Mouse (Mus musculus) T-helper 17 cell (primary cell): ENCODE data around the gene Stk25.
"Not testable (repeated sequence)": the region's sequence is repeated elsewhere in the genome, so short reads cannot be mapped to it uniquely, and the experiment has no call there.

Experiments
- in situ Hi-C, 2 experiments: fragments of 300-600 bp; cut with MboI, MseI; formaldehyde crosslinking; loops; 1 replicate in 1 of 2; 2 replicates in 1 of 2; pipeline ENCODE4 v1.15.1; 2025; ENCODE audit warnings: high pct_unique_total_duplicates in 2 of 2

Stk25 gene

DNA sequence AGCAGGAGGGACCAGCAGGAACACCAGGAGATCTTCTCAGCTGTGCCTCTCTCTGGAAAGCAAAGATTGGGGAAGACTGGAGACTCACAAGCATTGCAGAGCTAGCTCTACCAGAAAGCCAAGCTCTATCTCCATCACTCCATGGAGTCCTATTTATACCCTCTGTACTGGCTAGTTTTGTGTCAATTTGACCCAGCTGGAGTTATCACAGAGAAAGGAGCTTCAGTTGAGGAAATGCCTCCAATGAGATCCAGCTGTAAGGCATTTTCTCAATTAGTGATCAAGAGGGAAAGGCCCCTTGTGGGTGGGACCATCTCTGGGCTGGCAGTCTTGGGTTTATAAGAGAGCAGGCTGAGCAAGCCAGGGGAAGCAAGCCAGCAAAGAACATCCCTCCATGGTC is at the start of gene Stk25:
Gene Stk25, minus strand, starts transcription at position 101 of the 400 bp plus-strand sequence.
- in situ Hi-C loops = not testable (repeated sequence)

GRCm38 (mm10) chr1:93705389-93705788 is 46.9 kb upstream of the Stk25 start:
- in situ Hi-C loops = no loop called here

DNA sequence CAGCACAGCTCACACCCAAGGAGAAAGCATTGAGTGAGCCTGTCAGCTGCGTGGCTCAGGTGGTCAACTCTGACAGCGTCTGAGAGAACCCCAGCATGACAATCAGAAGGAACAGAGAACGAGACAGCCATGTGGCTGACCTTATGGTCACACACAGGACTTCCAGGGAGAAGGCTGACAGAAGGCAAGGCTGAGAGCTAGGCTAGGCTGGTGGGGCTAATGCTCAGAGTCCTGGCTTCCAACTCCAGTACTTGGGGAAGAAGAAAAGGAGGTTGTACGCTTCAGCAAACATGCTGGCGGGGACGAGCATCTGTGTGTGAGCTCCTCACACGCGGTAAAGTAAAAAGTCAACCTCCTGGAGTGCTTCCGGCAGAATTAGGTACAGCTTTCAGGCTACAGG is 45.9 kb upstream of the Stk25 start:
- in situ Hi-C loops = no loop called here

DNA sequence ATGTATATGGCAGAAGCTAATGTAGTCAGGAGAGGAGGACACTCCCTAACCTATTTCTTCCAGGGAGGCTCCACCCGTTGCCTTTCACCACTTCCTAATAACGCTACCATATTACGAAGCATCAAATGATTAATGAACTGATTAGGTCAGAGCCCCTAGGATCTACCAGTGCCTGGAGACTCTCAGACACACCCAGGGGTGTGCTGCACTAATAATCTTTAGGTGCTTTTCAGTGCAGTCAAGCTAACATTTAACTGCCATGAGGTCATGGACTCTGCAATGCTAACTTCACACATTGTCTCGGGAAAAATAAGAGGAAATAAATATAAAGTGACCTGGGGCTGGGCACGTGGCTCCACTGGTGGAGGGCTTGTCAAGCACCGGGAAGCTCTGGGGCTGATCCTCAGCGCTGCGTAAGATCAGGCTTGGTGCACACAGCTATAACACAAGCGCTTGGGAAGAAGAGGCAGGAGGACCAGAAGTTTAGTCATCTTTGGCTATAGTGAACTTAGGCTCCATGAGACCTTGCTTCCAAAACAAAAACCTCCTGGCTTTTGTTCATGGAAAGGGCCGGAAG is 45.1 kb upstream of the Stk25 start:
- in situ Hi-C loops = no loop called here

DNA sequence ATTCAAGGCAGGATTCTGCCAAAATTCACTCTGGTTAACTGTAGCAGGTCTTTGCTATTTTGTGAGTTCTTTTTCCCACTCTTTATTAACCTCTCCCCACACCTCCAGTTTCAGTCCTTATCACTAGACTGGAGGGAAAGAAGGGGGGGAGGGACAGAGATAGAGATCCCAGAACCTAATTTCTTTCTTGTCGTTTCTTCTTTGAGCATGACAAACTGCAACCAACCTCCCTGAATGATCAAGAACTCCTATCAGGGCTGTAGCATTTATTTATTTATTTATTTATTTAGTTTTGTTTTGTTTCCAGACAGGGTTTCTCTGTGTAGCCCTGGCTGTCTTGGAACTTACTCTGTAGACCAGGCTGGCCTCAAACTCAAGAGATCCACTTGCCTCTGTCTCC is 43.6 kb upstream of the Stk25 start:
- in situ Hi-C loops = no loop called here

- in situ Hi-C loops = no loop called here
These were observed 40.7 kb upstream of the Stk25 start for GRCm38 (mm10) chr1:93699159-93699558.

GRCm38 (mm10) chr1:93697317-93697716 is 38.9 kb upstream of the Stk25 start:
- in situ Hi-C loops = no loop called here

DNA sequence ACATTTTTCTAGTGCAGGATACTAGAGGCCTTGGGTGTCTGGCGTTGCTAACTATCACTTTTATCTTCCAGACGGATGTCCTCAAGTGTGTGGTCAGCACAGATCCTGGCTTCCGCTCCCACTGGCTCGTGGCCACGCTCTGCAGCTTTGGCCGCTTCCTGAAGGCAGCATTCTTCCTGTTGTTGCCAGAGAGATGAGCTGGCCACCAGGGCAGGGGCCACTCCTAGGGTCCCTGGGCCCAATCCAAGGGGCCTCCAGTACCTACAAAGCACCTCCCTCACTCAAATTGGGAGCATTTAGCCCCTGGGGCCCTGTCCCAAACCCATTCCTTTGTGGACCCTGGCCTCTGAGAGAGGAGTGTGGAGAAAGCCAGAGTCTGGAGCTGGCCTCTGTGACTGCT is 36.5 kb upstream of the Stk25 start:
- in situ Hi-C loops = no loop called here

DNA sequence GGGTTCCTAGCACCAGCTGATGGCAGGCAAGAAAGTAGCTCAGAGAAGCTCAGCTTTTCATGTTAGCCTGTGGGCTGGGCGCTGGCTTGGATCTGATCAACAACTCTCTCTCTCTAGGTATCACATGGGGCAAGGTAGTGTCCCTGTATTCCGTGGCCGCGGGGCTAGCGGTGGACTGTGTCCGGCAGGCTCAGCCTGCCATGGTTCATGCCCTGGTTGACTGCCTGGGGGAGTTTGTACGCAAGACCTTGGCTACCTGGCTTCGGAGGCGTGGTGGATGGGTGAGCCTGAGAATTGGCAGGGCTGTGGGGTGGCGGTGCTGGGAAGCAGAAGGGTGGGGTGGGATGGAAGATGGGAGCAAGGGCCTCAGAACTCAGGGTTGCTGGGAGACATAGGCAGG is 35.5 kb upstream of the Stk25 start:
- in situ Hi-C loops = no loop called here

DNA sequence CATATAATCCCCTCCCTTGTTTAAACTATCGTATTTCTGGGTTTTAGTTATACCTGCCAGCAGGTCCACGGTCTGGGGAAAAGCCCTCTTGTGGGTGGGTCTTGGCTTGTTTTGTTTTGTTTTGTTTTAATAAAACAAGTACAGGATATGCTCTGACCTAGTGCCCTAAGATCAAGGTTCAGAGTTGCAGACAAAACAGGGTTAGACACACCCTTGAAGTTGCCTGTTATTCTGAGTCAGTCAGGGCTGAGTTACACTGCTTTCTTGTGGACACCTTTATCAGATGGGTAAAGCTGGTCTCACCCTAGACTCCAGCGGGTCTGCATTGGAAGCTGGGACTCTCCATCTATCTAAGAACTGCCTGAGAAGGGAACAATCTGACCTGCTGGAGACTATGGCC is 35.0 kb upstream of the Stk25 start:
- in situ Hi-C loops = no loop called here

- in situ Hi-C loops = no loop called here
These were observed 34.3 kb upstream of the Stk25 start for GRCm38 (mm10) chr1:93692773-93693172.

DNA sequence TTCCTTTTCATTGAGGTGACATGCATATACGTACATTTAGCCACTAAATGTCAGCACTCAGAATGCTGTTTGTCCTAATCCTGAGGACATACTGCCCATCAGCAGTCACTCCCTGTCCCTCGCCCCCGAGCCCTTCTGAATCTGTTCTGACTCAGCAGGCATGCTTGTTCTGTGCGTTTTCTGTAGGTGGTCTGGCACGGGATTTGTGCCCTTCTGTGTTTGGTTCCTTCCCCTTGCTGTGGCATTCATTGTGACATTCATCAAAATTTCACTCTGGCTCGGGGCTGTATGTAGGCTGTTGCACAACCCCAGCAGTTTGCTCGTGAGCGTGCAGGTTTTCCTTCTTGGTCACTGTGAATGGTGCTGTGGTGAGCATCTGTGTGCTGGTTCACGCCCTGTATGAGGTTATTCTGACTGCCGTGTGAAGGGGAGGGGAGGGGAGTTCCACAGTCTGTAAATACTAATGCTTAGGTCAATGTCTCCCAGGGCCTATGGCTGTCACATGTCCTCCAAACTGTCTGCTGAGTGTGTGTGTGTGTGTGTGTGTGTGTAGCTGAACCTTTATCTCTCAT is 33.4 kb upstream of the Stk25 start:
- in situ Hi-C loops = no loop called here

- in situ Hi-C loops = no loop called here
These were observed 32.6 kb upstream of the Stk25 start for GRCm38 (mm10) chr1:93691106-93691505.

DNA sequence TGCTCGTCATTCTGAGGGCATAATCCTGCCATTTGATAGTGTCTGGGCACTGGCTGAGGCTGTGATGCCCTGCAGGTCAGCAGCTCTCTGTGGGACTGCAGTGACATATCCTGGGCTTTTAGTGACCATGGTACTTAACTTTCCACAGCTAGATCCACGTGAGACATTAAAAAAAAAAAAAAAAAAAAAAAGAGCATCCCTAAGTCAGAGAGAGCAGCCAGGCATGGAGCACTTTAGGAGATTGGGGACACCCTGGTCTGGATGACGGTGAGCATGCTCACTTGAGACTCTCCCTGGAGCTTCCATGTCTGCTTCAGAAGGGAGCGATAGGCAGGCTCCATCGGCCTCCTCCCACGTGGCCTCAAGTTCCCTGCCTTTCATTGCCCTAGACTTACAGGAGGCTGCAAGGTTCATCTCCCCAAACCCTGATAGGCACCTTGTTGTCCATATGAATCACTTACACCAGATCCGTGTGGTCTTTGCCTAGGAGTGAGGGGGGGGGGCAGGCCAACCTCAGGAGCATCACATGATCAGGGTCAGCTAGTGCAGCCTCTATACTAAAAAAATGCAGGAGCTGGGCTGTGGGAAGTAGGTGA is 31.5 kb upstream of the Stk25 start:
- in situ Hi-C loops = no loop called here

DNA sequence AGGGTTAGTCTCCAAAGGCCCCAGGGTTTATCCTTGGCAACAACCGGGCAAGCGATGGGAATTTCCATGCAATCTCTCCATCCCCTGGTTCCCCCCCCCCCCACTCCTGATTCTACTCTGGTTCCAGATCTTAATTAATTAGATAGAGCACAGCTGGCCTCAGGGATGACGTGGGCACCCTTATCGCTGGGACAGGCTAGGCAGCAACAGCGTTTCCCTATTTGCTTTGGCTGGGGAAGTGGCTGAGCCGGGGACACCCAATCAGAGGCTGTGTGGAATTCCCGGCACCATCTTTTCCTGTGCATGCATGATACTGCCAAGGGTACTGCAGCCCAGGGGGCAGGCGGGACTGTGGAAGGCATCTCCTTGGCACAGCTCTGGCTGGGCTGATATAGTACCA is 29.7 kb upstream of the Stk25 start:
- in situ Hi-C loops = no loop called here

DNA sequence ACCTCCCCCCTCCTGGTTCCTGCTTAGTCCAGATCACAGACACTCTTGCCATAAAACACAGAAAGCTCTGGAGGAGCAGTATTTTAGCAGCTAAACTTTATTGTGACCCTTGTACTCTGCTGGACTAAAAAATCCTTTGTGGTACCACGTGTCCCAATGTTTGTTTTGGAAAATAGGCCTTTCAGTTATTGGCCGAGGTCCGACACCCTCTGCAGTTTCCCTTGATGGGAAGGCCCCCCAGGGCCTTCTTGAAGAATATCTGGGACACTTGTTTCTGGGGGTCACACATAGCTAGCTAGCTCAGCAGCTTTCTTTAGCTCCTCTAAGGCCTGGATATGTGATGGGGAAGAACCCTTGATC is 28.5 kb upstream of the Stk25 start:
- in situ Hi-C loops = no loop called here

DNA sequence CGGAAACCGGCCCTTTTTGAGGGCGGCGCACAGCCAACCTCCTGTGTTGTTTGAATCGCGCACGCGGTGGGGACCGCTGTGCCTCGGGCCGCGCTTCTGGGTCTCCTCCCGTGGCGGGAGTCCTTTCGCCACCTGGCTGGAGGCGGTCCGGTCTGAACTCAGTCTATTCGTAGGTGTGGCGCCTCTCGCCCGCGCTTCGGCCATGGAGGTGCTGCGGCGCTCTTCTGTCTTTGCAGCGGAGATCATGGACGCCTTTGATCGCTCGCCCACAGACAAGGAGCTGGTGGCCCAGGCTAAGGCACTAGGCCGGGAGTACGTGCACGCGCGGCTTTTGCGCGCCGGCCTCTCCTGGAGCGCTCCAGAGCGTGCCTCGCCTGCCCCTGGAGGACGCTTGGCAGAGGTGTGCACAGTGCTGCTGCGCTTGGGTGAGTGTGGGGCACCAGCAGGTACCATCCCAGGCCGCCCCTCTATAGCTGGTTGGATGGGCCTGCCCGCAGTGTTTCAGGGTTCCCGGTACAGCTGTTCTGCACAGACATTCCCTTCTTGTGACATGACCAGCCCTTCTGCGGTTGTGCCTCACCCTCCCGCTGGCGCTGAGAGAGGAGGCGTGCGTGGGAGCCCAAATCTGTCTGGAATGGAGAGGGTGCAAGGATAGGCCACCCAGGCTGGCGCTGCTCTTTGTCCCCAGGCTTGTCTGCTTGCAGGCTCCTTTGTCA is 27.9 kb upstream of the Stk25 start:
- in situ Hi-C loops = no loop called here

DNA sequence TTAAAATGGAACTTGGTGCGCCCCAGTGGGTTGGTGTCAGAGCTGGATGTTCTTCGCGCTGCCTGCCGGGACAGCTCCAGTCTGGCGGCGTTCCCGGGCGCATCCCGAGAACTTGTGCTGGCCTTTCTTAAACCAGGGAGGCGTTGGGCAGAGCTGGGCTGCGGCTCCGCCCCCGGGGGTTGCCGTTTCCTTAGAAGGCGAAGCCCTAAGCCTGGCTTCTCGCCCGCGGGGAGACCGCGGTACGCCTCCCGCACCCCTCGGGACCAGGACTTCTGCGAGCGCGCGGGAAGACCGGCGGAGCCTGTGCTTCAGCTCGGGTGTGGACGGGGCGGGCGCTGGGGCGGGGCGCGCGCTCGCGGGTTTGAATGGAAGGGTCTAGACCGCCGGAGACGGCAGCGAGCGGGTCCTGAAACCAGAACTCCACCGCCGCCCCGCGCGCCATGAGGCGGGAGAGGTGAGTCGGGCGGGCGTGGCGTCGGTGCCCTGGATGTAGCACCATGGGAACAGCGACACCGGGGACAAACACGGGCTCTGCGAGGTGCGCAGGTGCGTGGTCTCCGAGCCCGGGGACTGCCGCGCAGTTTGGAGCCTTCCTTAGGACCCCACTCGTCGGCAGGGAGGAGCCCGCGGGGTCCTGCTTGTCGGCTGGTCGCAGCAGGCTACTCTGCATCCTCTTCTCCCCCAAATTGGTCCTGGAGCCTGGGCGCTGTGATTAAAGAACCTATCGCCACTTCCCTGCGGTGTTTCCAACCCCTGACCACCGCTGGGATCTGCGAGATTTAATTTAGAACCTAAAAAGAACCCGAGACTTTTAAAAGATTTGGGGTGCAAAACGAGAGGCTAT is 27.2 kb upstream of the Stk25 start, which contains the start of gene Bok:
Gene Bok, plus strand, starts transcription at position 260 of the 844 bp plus-strand sequence.
- in situ Hi-C loops = no loop called here

- in situ Hi-C loops = no loop called here
These were observed 21.6 kb upstream of the Stk25 start for GRCm38 (mm10) chr1:93679889-93680568.

GRCm38 (mm10) chr1:93678386-93678785 is 19.9 kb upstream of the Stk25 start:
- in situ Hi-C loops = no loop called here

DNA sequence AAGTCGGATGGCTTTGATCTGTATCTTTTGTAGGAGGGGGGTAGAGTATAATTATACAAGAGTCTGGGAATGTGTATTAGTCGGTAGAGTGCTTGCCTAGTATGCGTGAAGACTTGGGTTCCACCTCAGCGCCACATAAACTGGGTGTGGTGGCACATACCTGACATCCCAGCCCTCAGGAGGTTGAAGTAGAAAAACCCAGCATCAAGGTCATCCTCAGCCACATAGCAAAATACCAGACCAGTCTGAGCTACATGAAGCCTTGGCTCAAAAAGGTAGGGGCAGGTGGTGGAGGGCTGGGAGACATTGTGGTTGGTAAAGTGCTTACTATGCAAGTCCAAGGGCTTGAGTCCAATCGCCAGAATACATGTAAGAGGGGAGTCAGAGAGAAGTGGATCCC is 14.2 kb upstream of the Stk25 start:
- in situ Hi-C loops = loop anchor here in 1 of 2 experiments (5.0 kb wide), 1 partner anchor 55 kb away; no protein-coding TSS in a partner anchor
